Mouse (Mus musculus) testis, postnatal 10 days (tissue): ENCODE results near the gene Slc35a3.
"Not testable (repeated sequence)": the region's sequence is repeated elsewhere in the genome, so short reads cannot be mapped to it uniquely, and the experiment has no call there.

Experiments
- DNase-seq: peaks from one replicate; pipeline ENCODE4 v3.0.0; 2021; ENCODE audit warnings: low spot score

Slc35a3 gene

GRCm38 (mm10) chr3:116712436-116712881 is at the start of gene Slc35a3:
TSS of gene Slc35a3 (minus strand) at chr3:116712831.
- DNase-seq = no peak

GRCm38 (mm10) chr3:116752818-116753217 is 40.2 kb upstream of the Slc35a3 start:
- DNase-seq = no peak

- peak; percentile 56 for DNase-seq
Observed at GRCm38 (mm10) chr3:116751191-116751860, 38.7 kb upstream of the Slc35a3 start.

DNA sequence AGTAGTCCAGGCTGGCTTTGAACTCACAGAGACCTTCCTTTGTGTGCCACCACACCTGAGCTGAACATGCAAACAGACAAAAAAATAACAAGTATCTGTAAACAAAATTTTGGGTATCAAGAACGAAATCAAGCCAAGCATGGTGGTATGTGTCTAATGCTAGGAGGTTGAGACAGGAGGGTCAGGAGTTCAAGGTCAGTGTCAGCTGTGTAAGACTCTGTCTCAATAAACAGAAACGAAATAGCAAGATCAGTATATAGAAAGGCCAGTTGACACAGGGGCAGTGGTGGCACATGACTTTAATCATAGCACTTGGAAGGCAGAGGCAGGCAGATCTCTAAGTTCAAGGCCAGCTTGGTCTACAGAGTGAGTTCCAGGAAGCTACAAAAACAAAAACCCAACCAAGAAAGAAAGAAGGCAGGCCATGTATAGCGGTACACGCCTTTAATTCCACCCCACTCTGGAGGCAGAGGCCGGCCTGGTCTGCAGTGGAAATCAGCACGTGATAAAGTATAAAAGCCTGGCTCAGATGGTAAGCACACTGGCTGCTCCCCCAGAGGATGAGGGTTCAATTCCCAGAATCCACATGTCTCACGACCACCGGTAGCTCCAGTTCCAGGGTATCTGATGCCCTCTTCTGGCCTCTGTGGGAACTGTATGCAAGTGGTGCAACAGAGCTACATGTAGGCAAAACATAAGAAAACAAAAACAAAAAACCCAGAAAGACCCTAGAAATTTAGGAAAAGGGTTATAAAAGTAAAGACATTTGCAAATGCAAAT is 36.0 kb upstream of the Slc35a3 start:
- DNase-seq = peak; percentile 64

DNA sequence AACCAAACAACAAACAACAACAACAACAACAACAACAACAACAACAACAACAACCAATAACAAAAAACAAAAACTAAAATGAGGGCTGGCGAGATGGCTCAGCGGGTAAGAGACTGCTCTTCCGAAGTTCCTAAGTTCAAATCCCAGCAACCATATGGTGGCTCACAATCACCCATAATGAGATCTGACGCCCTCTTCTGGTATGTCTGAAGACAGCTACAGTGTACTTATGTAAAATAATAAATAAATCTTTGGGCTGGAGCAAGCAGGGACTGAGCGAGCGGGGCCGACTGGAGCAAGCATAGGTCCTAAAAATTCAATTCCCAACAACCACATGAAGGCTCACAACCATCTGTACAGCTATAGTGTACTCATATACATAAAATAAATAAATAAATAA is 35.0 kb upstream of the Slc35a3 start:
- DNase-seq = not testable (repeated sequence)

GRCm38 (mm10) chr3:116740963-116741362 is 28.3 kb upstream of the Slc35a3 start:
- no peak for DNase-seq

DNA sequence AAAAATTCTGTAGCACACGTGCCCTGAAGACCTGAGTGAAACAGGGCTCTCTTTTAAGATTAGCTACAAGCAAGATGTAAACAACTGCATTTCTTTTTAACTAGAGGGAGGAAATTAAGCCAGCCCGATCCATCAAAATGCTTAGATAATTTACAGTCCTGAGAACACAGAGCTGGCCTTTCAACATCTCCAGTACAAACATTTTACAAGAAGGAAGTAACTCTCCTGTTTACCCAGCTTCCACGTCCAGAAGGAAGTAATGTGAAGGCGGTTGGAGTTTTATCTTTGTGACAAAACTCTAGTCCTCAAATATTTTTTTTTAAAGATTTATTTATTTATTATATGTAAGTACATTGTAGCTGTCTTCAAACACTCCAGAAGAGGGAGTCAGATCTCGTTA is 27.5 kb upstream of the Slc35a3 start:
- no peak for DNase-seq

DNA sequence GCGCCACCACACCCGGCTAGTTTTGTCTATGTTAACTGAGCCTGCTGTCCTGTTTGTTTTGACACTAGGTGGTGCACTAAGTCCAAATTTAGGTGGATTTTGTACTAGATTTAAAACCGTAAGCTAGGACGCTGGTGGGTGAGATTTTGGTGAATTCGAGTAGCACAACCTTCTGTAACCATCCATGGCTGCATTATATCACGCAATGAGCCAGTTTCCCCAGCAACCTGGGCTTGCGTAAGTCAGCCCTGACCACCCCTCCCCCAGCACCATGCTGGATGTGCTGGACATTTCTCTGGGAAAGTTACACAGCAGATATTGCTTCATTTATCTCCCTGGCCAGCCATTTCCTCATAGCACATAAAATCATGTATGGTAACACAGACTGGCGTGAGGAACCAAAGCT is 24.7 kb upstream of the Slc35a3 start:
- no peak for DNase-seq

- DNase-seq = no peak
Observed at GRCm38 (mm10) chr3:116729483-116730174, 17.0 kb upstream of the Slc35a3 start.

DNA sequence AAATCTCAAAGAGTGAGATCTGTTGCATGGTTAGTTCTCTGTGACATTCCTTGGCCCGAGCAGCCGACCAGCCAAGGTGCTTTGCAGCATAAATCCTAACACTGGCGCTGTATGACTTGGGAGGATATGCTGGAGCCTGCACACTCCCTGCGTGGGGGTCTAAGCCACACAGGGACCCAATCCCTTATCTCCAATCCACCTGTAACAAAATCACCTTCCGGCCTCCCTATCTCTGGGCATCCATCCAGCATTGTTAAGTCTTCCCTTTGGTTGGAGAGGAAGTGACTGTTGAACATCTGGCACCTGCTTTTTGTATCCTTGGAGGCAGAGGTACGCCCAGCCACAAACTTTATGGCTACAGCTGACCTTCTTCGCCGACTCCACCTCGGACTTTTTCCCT is 14.2 kb upstream of the Slc35a3 start:
- no peak for DNase-seq

- no peak for DNase-seq
Observed at GRCm38 (mm10) chr3:116723496-116724481, 11.2 kb upstream of the Slc35a3 start.

GRCm38 (mm10) chr3:116722980-116723379 is 10.3 kb upstream of the Slc35a3 start:
- no peak for DNase-seq

GRCm38 (mm10) chr3:116718951-116719350 is 6.3 kb upstream of the Slc35a3 start:
- DNase-seq = no peak

DNA sequence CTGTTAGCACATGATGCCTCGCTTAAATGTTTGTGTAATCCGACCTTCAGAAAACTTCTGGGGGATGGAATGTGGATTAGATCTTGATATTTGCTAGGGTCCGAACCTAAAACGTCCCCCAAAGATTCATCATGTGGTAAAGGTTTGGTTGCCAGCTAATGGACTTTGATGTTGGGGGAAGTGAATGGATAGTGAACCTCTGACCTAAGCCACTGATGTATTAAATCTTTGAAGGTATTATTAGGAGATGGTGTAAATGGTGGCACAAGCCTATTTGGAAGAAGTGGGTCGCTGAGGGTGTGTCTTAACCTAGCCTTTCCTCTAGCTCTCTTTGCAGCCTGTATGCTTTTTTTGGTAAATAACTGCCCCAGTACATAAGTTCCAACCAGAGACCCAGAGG is 400 bp upstream of the Slc35a3 start:
- DNase-seq = no peak

- DNase-seq = peak; percentile 87
Observed at GRCm38 (mm10) chr3:116711624-116712435, 801 bp downstream of the Slc35a3 start.

- no peak for DNase-seq
Observed at GRCm38 (mm10) chr3:116710941-116711340, 1.7 kb downstream of the Slc35a3 start.

DNA sequence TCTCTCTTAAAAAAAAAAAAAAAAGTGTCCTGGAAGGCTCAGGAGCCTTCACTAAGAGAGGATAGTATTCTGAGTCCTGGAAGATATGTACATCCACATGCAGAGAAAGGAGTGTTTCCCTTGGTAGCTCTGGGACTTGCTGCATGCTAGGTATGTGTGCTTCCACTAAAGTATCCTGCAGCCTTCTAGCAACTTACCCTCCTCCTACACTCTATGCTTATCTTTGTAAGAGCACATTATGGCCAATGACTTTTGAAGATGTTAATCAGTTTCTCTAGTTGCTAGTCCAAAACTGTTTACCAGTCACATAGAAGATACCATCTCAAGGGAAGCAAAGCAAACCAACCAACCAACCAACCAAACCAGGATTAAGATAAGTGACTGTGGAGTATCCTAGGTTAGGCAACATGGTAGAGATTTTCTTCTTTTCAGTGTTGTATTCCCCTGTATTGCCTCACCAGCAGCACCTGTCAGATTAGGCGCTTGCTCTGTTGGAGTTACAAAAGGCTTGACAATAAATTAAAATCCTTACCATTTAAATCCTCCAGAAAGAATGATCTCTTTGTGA is 6.9 kb downstream of the Slc35a3 start:
- no peak for DNase-seq

DNA sequence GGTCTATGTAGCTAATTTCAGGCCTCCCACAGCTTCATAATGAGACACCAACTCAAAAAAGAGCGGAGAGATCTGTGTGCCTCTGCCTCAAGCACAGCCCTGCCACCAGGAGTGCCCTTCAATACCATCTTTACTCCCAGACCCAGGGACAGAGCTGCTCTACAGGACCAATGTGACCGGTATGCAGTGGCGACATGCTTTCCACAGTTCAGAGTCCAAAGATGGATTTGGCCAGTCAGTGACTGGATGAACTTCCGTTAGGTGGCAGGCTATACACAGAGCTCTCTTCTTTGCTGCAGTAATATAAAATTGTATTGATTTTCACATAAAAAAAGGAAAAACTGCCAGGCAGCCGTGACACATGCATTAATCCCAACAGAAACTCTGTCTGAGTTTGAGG is 8.8 kb downstream of the Slc35a3 start:
- no peak for DNase-seq

DNA sequence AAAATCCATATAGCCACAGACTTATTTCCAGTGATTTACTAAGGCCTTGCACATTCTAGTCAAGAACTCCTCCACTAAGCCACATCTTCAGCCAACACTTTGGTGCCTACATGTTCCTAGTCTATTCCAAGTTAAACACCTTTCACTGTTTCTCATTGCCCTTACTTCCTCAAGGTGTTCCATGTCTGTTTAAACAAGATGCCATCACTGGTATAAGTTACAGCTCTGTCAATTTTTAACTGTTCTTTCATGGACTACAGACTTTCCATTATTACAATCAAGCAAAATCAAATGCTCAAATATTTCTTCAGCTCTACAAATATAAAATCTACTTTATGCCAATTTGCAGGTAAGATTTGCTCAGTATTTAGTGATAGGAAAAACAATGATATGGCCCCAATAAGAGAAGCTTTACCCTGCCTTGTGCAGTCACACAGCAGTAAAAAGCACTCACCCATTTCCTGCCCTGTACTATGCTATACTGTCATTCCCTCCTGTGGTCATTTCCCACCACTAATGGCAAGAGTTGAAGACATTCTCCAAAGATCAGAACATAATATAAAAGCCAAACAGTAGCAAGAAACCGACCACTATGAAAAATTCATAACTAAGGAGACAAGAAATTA is 9.9 kb downstream of the Slc35a3 start:
- no peak for DNase-seq

- no peak for DNase-seq
Observed at GRCm38 (mm10) chr3:116701601-116702000, 11.0 kb downstream of the Slc35a3 start.
